Mouse (Mus musculus) heart, embryonic 16.5 days (tissue): ENCODE measurements around the gene 1700069L16Rik. TPM values are rescaled to one million over a fixed set of nuclear protein-coding genes. Genes with fewer than 3 reads are reported as not detected.

ENCODE experiments used
- ATAC-seq: fragments of 200-750 bp; cut with Nextera tagmentation; replicated peaks from 2 replicates; pipeline ENCODE4 v1.8.0; 2017; ENCODE audit warnings: moderate number of reproducible peaks; ENCODE audit not compliant: insufficient read depth, low FRiP score; ENCODE audit errors: extremely low read depth
- H3K27ac ChIP-seq: fragments of 300-500 bp; sonication (generic); 2 replicates; pipeline ENCODE4 v1.5.1; 2014; ENCODE audit warnings: mild to moderate bottlenecking, low read length, control low read depth, moderate library complexity
- H3K27me3 ChIP-seq: fragments of 300-500 bp; sonication (generic); 2 replicates; pipeline ENCODE4 v1.6.1; 2014; ENCODE audit warnings: low read length, mixed read lengths; ENCODE audit not compliant: control insufficient read depth, insufficient read depth
- H3K36me3 ChIP-seq: fragments of 300-500 bp; sonication (generic); 2 replicates; pipeline ENCODE4 v1.6.1; 2014; ENCODE audit not compliant: control insufficient read depth, insufficient read depth
- H3K4me1 ChIP-seq: fragments of 300-500 bp; sonication (generic); 2 replicates; pipeline ENCODE4 v1.6.1; 2014; ENCODE audit warnings: low read length, mixed read lengths; ENCODE audit not compliant: control insufficient read depth, insufficient read depth
- H3K4me2 ChIP-seq: fragments of 300-500 bp; sonication (generic); 2 replicates; pipeline ENCODE4 v1.6.1; 2014; ENCODE audit warnings: low read depth, mild to moderate bottlenecking, control low read depth, low read length
- H3K4me3 ChIP-seq: fragments of 300-500 bp; sonication (generic); 2 replicates; pipeline ENCODE4 v1.5.1; 2014; ENCODE audit warnings: mild to moderate bottlenecking, control low read depth, low read length
- H3K9ac ChIP-seq: fragments of 300-500 bp; sonication (generic); 2 replicates; pipeline ENCODE4 v1.6.1; 2014; ENCODE audit warnings: low read length, control low read depth
- H3K9me3 ChIP-seq: fragments of 300-500 bp; sonication (generic); replicated peaks from 2 replicates; pipeline ENCODE4 v1.6.1; 2016; ENCODE audit warnings: low read length; ENCODE audit not compliant: control insufficient read depth
- WGBS: fragments of 180-500 bp; shearing (Covaris S2); extraction: QIAGEN DNeasy Blood & Tissue Kit; methylation state at CpG from one replicate; pipeline ENCODE4 v1.1.7; 2014; 5-methylcytosine and 5-hydroxymethylcytosine counted together
- polyA plus RNA-seq: library from polyadenylated mRNA; unstranded; fragments of >200 nt; fragmentation: Nextera tagmentation; extraction: Ambion mirVana; gene quantifications from 2 replicates; pipeline ENCODE4 v1.2.1, GENCODE M21; 2015

The 1700069L16Rik gene
- polyA plus RNA-seq, 1 experiment from 2014 or later = not detected

DNA sequence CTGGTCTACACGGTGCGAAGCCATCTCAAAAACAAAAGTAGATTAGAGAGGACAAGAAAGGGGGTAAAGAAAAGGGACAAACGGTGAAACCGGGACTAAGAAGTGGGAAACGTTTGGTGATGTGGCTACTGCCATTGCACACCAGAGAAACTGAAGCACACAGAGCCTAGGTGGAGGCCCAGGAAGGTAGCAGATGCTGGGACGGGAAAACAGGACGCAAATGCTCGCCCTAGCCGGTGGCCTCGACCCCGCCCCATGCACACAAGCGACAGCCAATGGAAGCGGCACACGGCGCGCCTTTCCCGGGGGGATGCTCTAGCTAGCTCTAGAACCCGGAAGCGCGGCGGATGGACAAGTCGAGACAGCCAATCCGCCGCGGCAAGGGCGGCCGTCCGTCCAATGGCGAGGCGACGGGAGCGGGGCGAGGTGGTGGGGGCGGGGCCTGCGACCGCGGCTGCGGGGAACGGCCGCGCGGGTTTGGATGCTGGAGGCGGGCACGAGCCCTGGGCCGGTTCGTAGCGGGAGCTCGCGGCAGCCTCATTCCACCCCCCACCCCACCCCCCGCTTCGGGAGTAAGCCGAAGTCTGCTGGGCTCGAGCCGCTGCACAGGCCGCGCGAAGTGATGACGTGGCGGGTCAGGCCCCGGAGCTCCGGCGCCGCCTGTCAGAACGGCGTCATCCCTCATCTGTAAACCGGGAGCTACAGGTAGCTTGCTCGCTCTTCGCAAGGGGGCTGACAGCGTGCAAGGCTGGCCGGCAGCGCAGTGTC is 11.0 kb upstream of the 1700069L16Rik start, which contains the start of gene Ficd:
TSS of gene Ficd (plus strand) at position 459 of the 768 bp plus-strand sequence.
- ATAC-seq = peak; percentile 98
- Histone ChIP-seq H3K27ac (peak within 1 kb of the TSS; percentile 91), H3K4me2 (peak within 1 kb of the TSS; percentile 92)

GRCm38 (mm10) chr5:113735023-113735344 is 10.4 kb upstream of the 1700069L16Rik start:
- no peak for ATAC-seq
- H3K4me1 ChIP-seq = peaks cover 14% of the 10 kb centered on the region
- peaks cover 12% of the 10 kb centered on the region for H3K36me3 ChIP-seq
- H3K27me3 ChIP-seq = no peaks in the 10 kb centered on the region
- H3K9me3 ChIP-seq = no peaks in the 10 kb centered on the region
- peak overlapping the region; percentile 84 for H3K4me2 ChIP-seq
- peak overlapping the region; percentile 91 for H3K27ac ChIP-seq
- 37% methylated on average over 7 of the region's 7 CpGs for WGBS
- peak overlapping the region; percentile 78 for H3K9ac ChIP-seq
- peak overlapping the region; percentile 81 for H3K4me3 ChIP-seq

More for the DNA sequence above, 11.0 kb upstream of the 1700069L16Rik start, which contains the start of gene Ficd:
- peak within 1 kb of the TSS; percentile 81 for H3K4me3 ChIP-seq
- H3K9ac ChIP-seq = peak within 1 kb of the TSS; percentile 80
- peaks cover 14% of the 10 kb centered on the region for H3K4me1 ChIP-seq
- no peaks in the 10 kb centered on the region for H3K9me3 ChIP-seq
- no peaks in the 10 kb centered on the region for H3K27me3 ChIP-seq
- peaks cover 17% of the 10 kb centered on the region for H3K36me3 ChIP-seq
- 1% methylated on average over 69 of the region's 71 CpGs for WGBS

GRCm38 (mm10) chr5:113734376-113734775 is 9.8 kb upstream of the 1700069L16Rik start:
- 68% methylated on average over 5 of the region's 5 CpGs for WGBS
- no peak overlapping the region for H3K27ac ChIP-seq
- no peak overlapping the region for H3K4me3 ChIP-seq
- H3K27me3 ChIP-seq = no peaks in the 10 kb centered on the region
- H3K4me1 ChIP-seq = peaks cover 14% of the 10 kb centered on the region
- no peak overlapping the region for H3K9ac ChIP-seq
- no peak for ATAC-seq
- H3K36me3 ChIP-seq = peaks cover 10% of the 10 kb centered on the region
- H3K9me3 ChIP-seq = no peaks in the 10 kb centered on the region
- H3K4me2 ChIP-seq = no peak overlapping the region

DNA sequence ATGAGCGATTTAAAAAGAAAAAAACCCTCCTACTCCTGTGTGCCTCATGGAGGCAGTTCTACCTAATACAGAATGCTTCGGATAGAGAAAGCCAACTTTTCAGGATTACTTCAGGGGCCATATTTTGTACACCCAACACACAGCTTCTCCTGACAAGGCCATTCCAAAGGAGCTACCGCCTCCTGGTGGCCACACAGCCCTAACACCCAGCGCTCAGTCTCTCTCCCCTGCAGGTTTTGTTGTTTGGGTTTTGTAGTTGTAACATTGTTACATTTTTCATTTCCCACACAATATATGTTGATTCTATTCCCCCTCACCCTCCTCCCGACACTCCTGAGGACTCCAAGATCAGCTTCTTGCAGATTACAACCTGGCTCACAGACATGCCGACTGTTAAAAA is 7.6 kb upstream of the 1700069L16Rik start:
- Histone ChIP-seq H3K27ac (no peak overlapping the region), H3K27me3 (peaks cover 2% of the 10 kb centered on the region; the same call in 1 of the 2 replicates), H3K9me3 (no peaks in the 10 kb centered on the region), H3K4me3 (no peak overlapping the region), H3K4me2 (no peak overlapping the region), H3K36me3 (no peaks in the 10 kb centered on the region), H3K9ac (no peak overlapping the region), H3K4me1 (peaks cover 14% of the 10 kb centered on the region)
- WGBS = 20% methylated on average over 6 of the region's 6 CpGs
- ATAC-seq = no peak

- no peaks in the 10 kb centered on the region for H3K9me3 ChIP-seq
- WGBS = 79% methylated on average over 7 of the region's 7 CpGs
- no peak overlapping the region for H3K4me2 ChIP-seq
- H3K4me1 ChIP-seq = peaks cover 7% of the 10 kb centered on the region
- H3K36me3 ChIP-seq = no peaks in the 10 kb centered on the region
- peaks cover 4% of the 10 kb centered on the region for H3K27me3 ChIP-seq
- H3K9ac ChIP-seq = no peak overlapping the region
- no peak overlapping the region for H3K4me3 ChIP-seq
- H3K27ac ChIP-seq = no peak overlapping the region
- ATAC-seq = no peak
These were observed 6.6 kb upstream of the 1700069L16Rik start for GRCm38 (mm10) chr5:113731174-113731573.

DNA sequence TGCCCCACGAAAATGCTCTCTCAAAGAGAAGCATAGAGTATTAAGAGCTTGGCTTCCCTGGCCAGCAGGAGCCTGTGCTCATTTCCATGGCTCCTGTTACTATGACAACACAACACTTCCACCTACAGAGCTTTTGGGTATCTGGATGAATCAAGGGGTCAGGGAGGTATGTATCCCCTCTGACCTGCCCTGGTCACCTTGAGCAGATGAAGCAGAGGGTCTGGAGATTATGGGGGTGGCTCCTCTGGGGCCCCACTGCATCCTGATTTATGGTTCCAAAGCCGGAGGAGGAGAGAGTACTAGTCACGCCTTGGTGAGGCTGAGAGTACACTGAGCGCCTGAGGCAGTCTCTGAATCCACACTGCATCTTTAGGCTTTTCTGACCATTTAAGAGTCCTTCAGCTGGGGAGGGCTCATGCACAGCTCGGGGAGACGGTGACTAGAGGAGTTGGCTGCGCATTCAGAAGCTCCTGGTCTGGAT is 6.1 kb upstream of the 1700069L16Rik start:
- WGBS = 70% methylated on average over 7 of the region's 7 CpGs
- Histone ChIP-seq H3K4me3 (no peak overlapping the region), H3K4me1 (peaks cover 5% of the 10 kb centered on the region)

GRCm38 (mm10) chr5:113728691-113729090 is 4.1 kb upstream of the 1700069L16Rik start:
- H3K36me3 ChIP-seq = no peaks in the 10 kb centered on the region
- no peak for ATAC-seq
- no peak overlapping the region for H3K4me2 ChIP-seq
- H3K9me3 ChIP-seq = no peaks in the 10 kb centered on the region
- no peak overlapping the region for H3K4me3 ChIP-seq
- H3K27ac ChIP-seq = no peak overlapping the region
- no peak overlapping the region for H3K9ac ChIP-seq
- peaks cover 11% of the 10 kb centered on the region for H3K27me3 ChIP-seq
- no peaks in the 10 kb centered on the region for H3K4me1 ChIP-seq
- 77% methylated on average over 7 of the region's 7 CpGs for WGBS

More for the DNA sequence above, 6.1 kb upstream of the 1700069L16Rik start:
- Histone ChIP-seq H3K4me2 (no peak overlapping the region), H3K9me3 (no peaks in the 10 kb centered on the region), H3K27ac (no peak overlapping the region), H3K36me3 (no peaks in the 10 kb centered on the region), H3K27me3 (peaks cover 6% of the 10 kb centered on the region), H3K9ac (no peak overlapping the region)
- no peak for ATAC-seq

GRCm38 (mm10) chr5:113728011-113728410 is 3.4 kb upstream of the 1700069L16Rik start:
- Histone ChIP-seq H3K4me1 (no peaks in the 10 kb centered on the region), H3K9ac (no peak overlapping the region), H3K4me2 (no peak overlapping the region), H3K36me3 (no peaks in the 10 kb centered on the region), H3K27ac (no peak overlapping the region), H3K27me3 (peaks cover 11% of the 10 kb centered on the region), H3K4me3 (no peak overlapping the region), H3K9me3 (no peaks in the 10 kb centered on the region)
- no peak for ATAC-seq
- WGBS = 84% methylated on average over 7 of the region's 7 CpGs

DNA sequence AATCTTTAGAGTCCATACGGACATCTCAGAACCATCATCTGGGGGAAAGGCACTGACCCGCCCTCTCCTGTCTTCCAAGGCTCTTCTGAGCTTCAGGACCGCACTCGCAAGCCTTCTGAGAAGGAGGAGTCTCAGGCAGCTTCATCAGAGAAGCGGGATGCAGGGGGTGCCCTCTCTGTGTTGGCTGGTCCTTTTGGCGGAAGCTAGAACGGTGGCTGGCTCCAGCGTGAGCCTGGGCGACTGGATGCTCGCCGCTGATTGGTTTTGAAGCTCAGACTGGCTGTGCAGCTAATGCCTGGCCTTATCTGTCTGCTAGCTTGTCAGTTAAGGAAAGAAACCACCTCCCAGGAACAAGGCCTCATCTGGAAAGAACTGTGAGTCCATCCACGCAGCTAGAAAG is 2.7 kb upstream of the 1700069L16Rik start:
- Histone ChIP-seq H3K27me3 (peaks cover 11% of the 10 kb centered on the region), H3K4me3 (no peak overlapping the region), H3K27ac (no peak overlapping the region), H3K4me2 (no peak overlapping the region), H3K4me1 (no peaks in the 10 kb centered on the region), H3K9ac (no peak overlapping the region), H3K36me3 (no peaks in the 10 kb centered on the region), H3K9me3 (no peaks in the 10 kb centered on the region)
- ATAC-seq = no peak
- WGBS = 35% methylated on average over 12 of the region's 12 CpGs
